Mouse (Mus musculus) layer of hippocampus, adult 18-20 months (tissue): ENCODE results near the gene Ptgs2. TPM values are rescaled to one million over a fixed set of nuclear protein-coding genes. Genes with fewer than 3 reads are reported as not detected.

Experiments used
- DNase-seq, 2 experiments: peaks; one replicate each; pipeline ENCODE4 v3.0.0; 2022; ENCODE audit warnings: low spot score in 2 of 2
- long read RNA-seq: library from polyadenylated mRNA; stranded (forward); transcript quantifications from one replicate; pipeline ENCODE4 v2.0.0, GENCODE M21; 2021
- total RNA-seq, 2 experiments: library from RNA; stranded (reverse); gene quantifications; 2 replicates each; pipeline ENCODE4 v1.2.3; 2021

Ptgs2 gene
- total RNA-seq: 10 to 100 TPM; 16.4 to 18.1 TPM
- long read RNA-seq, full-length matches to known transcripts: 16 of 21 reads
- long read RNA-seq, partial matches to known transcripts: 2 of 21 reads
- long read RNA-seq, other reads (novel, unspliced or antisense): 3 of 21 reads

DNA sequence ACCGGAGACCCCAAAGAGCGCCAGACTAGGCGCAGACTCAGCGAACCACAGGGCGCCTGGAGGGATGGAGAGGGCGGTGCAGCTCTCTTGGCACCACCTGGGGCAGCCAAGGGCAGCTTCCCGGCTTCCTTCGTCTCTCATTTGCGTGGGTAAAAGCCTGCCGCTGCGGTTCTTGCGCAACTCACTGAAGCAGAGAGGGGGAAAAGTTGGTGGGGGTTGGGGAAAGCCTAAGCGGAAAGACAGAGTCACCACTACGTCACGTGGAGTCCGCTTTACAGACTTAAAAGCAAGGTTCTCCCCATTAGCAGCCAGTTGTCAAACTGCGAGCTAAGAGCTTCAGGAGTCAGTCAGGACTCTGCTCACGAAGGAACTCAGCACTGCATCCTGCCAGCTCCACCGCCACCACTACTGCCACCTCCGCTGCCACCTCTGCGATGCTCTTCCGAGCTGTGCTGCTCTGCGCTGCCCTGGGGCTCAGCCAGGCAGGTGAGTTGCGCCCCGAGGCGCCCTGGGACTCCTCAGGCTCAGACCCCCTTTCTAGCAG is at the start of gene Ptgs2:
Gene Ptgs2, plus strand, starts transcription at position 242 of the 544 bp plus-strand sequence.
- peak; percentile 29 to 73 for DNase-seq

DNA sequence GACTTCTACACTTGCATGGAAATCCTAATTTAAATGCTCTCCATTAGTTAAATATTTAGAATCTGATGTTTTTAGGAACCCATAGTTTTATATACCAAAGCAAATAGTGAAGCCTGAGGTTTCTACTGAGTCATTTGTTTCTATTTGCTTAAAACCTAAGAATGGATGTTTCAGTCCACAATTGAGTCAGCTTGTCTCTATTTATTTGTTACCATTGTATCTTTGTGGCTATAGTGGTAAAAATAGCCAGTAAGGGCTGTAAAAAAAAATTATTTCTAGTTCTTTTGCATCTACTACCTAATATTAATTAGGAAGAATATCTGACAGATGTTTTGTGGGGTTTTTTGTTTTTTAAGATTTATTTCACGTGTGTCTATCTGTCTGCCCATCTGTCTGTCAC is 49.6 kb upstream of the Ptgs2 start:
- no peak for DNase-seq

GRCm38 (mm10) chr1:150065684-150066083 is 34.1 kb upstream of the Ptgs2 start:
- DNase-seq: no peak

DNA sequence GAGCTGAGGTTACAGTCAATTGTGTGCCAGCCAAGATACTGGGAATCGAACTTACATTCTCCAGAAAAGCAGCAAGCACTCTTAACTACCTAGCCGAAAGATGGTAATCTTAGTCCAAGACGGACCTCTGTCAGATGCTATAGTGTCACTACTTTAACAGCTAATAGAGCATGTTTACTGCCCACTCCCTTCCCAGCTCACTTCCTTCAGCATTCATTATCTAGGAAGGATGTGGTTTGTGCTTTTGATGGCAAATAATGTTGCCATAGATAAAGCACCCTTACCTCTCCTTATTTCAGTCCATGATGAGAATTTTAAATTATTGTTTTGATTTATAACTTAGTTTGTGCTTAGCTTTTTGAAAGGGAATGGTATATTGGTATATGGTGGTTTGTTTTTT is 27.0 kb upstream of the Ptgs2 start:
- DNase-seq: no peak

DNA sequence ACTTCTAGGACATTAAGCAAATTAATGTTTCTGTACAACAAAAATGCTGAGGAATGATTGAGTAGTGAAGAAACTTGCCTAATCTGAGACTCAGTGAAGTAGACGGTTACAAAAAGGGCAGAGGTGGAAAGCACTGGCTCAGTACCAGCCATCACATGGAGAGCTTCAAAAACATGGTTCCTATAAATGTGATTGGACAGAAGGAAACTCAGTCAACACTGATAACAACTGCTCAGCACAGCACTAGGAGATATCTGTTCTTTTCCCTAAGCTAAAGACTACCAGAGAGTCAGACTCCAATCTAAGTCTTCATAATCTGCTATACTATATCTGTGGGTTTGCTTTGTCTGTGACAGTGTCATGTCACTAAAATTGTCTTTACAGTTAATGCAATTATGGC is 25.2 kb upstream of the Ptgs2 start:
- DNase-seq: no peak

- DNase-seq: peak in 1 of 2 experiments; percentile 43
Measured at GRCm38 (mm10) chr1:150089040-150089692, 10.7 kb upstream of the Ptgs2 start.

DNA sequence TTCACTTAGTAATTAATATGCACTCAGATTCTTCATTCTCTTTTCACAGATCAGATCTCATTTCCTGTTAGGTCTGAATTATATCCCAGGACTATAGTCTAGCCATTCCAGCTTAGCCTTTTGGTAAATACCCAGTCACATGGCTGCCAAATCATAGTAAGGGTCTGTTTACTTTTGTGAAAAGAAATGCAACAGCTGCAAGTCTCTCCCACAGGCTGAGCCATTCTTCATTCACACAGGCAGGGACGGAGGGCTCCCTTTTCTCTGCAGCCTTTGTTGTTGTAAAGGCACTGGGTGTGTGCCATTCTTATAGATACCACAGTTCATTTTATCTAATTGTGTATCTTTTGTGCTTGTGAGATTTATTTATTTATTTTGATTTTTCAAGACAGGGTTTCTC is 9.6 kb upstream of the Ptgs2 start:
- DNase-seq: no peak

DNA sequence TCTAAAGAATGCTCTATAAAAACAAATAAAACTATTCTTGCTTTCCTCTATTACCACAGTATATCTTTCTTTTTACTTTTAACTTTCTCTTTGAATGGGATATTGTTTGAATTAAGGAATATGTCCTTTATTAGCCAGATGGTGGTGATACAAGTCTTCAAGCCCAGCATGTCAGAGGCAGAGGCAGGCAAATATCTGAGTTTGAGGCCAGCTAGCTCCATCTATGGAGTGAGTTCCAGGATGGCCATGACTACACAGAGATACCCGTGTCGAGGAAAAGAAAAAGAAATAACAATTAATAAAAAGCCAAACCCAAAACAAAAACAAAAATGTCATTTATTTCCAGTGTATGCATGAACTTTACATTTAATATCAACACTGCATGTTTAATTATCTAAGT is 2.8 kb upstream of the Ptgs2 start:
- no peak for DNase-seq

- DNase-seq: no peak
Measured at GRCm38 (mm10) chr1:150097721-150098120, 2.1 kb upstream of the Ptgs2 start.

DNA sequence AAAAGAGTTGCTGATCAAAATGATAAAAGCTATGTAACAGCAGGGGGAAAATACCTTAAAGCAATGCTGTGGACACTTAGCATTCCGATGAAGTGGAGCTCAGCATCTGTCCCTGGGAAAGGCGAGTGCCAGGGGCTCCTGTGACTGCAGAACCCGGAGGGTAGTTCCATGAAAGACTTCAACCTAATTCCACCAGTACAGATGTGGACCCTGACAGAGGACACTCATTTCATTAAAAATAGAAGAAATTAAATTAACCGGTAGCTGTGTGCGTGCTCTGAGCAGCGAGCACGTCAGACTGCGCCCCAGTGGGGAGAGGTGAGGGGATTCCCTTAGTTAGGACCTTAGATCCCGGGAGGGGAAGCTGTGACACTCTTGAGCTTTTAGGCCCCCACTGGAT is 457 bp upstream of the Ptgs2 start:
- peak in 1 of 2 experiments; percentile 12 for DNase-seq

GRCm38 (mm10) chr1:150104228-150104720 is 4.4 kb downstream of the Ptgs2 start:
- peak in 1 of 2 experiments; percentile 27 for DNase-seq

DNA sequence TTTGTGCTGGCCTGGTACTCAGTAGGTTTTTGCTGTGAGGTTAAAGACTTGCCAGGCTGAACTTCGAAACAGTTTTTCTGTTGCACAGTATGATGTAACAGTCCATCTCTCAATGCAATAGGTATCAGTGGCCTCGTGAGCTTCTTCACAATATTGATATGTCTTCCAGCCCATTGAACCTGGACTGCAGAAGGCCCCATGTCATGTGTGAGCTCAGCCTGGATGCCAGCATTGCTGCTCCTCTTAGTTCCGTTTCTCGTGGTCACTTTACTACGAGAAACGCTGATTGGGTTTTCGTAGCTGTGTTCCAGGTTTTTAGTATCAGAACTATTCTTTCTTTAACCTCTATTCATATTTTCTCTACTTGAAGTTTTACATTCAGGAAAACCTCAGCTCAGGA is 6.9 kb downstream of the Ptgs2 start:
- no peak for DNase-seq

GRCm38 (mm10) chr1:150109591-150109990 is 9.8 kb downstream of the Ptgs2 start:
- DNase-seq: no peak

- DNase-seq: no peak
Measured at GRCm38 (mm10) chr1:150115352-150115751, 15.5 kb downstream of the Ptgs2 start.

DNA sequence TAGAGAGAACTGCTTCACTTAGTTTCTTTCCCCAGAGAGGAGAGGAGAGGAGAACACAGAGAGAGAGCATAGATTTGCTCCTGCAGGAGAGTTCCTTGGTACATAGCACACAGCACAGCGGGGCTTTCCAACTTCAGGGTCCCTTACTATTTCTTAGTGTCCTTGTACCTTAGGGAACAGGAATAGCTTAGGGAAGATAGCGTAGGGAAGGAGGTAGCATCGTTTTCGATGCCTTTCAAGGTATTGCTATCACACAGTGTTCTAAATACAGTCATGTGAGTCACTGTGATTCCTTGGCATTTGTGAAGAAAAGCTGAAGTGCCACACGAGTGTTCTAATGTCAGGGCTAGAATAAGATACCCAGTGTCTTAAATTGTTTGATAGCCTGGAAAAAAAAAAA is 18.5 kb downstream of the Ptgs2 start:
- DNase-seq: no peak

- DNase-seq: no peak
Measured at GRCm38 (mm10) chr1:150125568-150125967, 25.7 kb downstream of the Ptgs2 start.

GRCm38 (mm10) chr1:150130070-150130469 is 30.2 kb downstream of the Ptgs2 start:
- DNase-seq: no peak

- no peak for DNase-seq
Measured at GRCm38 (mm10) chr1:150130586-150131275, 30.9 kb downstream of the Ptgs2 start.

DNA sequence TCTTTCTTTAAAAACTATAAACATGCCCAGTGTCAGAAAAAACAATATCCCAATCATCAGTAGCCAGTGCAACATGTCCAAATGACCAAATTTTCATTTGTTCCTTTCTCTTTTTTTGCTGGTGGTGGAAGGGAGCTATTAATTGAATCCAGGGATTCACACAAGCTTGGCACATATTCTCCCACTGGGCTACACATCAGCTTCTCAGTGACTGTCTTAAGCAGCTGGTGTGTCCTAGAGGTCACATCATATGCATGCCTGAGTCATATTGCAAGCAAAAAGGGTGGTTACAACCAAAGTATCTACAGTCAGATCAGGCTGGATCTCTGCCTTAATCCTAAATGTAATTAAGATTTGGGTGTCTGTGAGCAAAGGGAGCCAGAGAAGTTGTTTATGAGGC is 35.5 kb downstream of the Ptgs2 start:
- no peak for DNase-seq

- DNase-seq: no peak
Measured at GRCm38 (mm10) chr1:150139730-150140129, 39.9 kb downstream of the Ptgs2 start.

GRCm38 (mm10) chr1:150141939-150142338 is 42.1 kb downstream of the Ptgs2 start:
- no peak for DNase-seq

- DNase-seq: no peak
Measured at GRCm38 (mm10) chr1:150143578-150143977, 43.7 kb downstream of the Ptgs2 start.
